Mouse (Mus musculus): ENCODE data around the gene Asb4.

DNA sequence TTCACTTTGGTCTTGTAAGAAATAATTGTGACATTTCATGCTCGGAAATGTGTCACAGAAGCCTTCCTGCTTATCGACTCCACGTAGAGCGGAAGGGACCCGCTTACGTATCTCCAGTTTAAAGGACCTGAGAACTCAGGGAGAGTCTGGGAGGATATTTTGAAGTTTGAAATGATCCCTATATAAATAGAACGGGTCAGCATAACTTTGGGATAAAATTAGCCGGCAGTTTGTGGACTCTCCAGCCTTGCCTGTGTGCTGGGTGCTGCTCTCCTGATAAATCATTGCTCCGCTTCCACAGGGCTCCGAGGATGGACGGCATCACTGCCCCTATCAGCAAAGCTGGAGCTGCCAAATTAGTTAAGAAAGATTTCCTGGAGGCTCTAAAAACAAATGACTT lies 7.1 kb downstream of the Asb4 start:
- TF ChIP-seq CTCF (IDR thresholded peaks at IDR 0.05; ENCODE audit: control insufficient read depth, insufficient read depth, insufficient read length) (no peak), MYOG (IDR thresholded peaks at IDR 0.05; ENCODE audit: control insufficient read depth, extremely low read depth, insufficient read length) (no peak), MYOD1 (IDR thresholded peaks at IDR 0.05; ENCODE audit: control insufficient read depth, insufficient read length, low read depth) (no peak), MAX (IDR thresholded peaks at IDR 0.05) (no peak)
